Mouse (Mus musculus) hindbrain, embryonic 10.5 days (tissue): Measurements from ENCODE around the gene Hdac1. TPM values are rescaled to one million over a fixed set of nuclear protein-coding genes. Genes with fewer than 3 reads are reported as not detected.

ENCODE experiments used
- DNase-seq: peaks from one replicate; pipeline ENCODE4 v3.0.0-alpha.2; 2017; ENCODE audit warnings: low spot score
- H3K27ac ChIP-seq: fragments of 300-500 bp; sonication (generic); 2 replicates; pipeline ENCODE4 v1.5.1; 2016; ENCODE audit warnings: mild to moderate bottlenecking, moderate library complexity
- H3K27me3 ChIP-seq: fragments of 300-500 bp; sonication (generic); 2 replicates; pipeline ENCODE4 v1.6.1; 2016; ENCODE audit warnings: mild to moderate bottlenecking; ENCODE audit not compliant: poor library complexity, insufficient read depth, severe bottlenecking
- H3K36me3 ChIP-seq: fragments of 300-500 bp; sonication (generic); 2 replicates; pipeline ENCODE4 v1.6.1; 2016; ENCODE audit warnings: mild to moderate bottlenecking, moderate library complexity
- H3K4me1 ChIP-seq: fragments of 300-500 bp; sonication (generic); replicated peaks from 2 replicates; pipeline ENCODE4 v1.6.1; 2016; ENCODE audit warnings: mild to moderate bottlenecking
- H3K4me3 ChIP-seq: fragments of 300-500 bp; sonication (generic); 2 replicates; pipeline ENCODE4 v1.5.1; 2016; ENCODE audit warnings: mild to moderate bottlenecking, moderate library complexity
- H3K9me3 ChIP-seq: fragments of 300-500 bp; sonication (generic); 2 replicates; pipeline ENCODE4 v1.6.1; 2016; ENCODE audit warnings: mild to moderate bottlenecking, moderate library complexity
- WGBS: fragments of 180-500 bp; shearing (Covaris S2); methylation state at CpG from one replicate; pipeline ENCODE4 v1.1.7; 2016; 5-methylcytosine and 5-hydroxymethylcytosine counted together
- polyA plus RNA-seq: library from polyadenylated mRNA; unstranded; fragments of >200 nt; fragmentation: Nextera tagmentation; extraction: Ambion mirVana; gene quantifications from 2 replicates; pipeline ENCODE4 v1.2.1, GENCODE M21; 2016

Gene Hdac1
- polyA plus RNA-seq, 1 experiment from 2014 or later = 241 TPM

GRCm38 (mm10) chr4:129476047-129476446 is 66.5 kb downstream of the Hdac1 start:
- Histone ChIP-seq H3K9me3 (no peaks in the 10 kb centered on the region), H3K4me1 (peaks cover 3% of the 10 kb centered on the region; the same call in 1 of the 2 replicates), H3K27ac (no peak overlapping the region), H3K27me3 (no peaks in the 10 kb centered on the region), H3K4me3 (no peak overlapping the region), H3K36me3 (peaks cover 98% of the 10 kb centered on the region)
- DNase-seq = no peak
- 90% methylated on average over 11 of the region's 11 CpGs for WGBS

Other genes with a start within 250 kb of the Hdac1 start
- gene Rbbp4, start 207.3 kb downstream of the Hdac1 start, polyA plus RNA-seq = 470 and 520 TPM in 2 replicates
- 45.4 and 54.7 TPM in 2 replicates for gene Zbtb8os, start 207.0 kb downstream of the Hdac1 start, polyA plus RNA-seq
- 7.7 and 11.8 TPM in 2 replicates for gene Zbtb8a, start 164.6 kb downstream of the Hdac1 start, polyA plus RNA-seq
- gene Zbtb8b, start 101.9 kb downstream of the Hdac1 start, polyA plus RNA-seq = 1.8 and 2.1 TPM in 2 replicates
- 22.2 and 24.8 TPM in 2 replicates for gene Bsdc1, start 81.1 kb downstream of the Hdac1 start, polyA plus RNA-seq
- not detected in 2 replicates for gene Tssk3, start 51.7 kb downstream of the Hdac1 start, polyA plus RNA-seq
- gene Fam229a, start 51.5 kb downstream of the Hdac1 start, polyA plus RNA-seq = 0.41 TPM in 1 of 2 replicates, not detected in the other
- gene Marcksl1, start 29.1 kb downstream of the Hdac1 start, polyA plus RNA-seq = 1,645 and 2,027 TPM in 2 replicates
- 6.5 and 6.6 TPM in 2 replicates for gene Lck, start 30.9 kb upstream of the Hdac1 start, polyA plus RNA-seq
- gene Fam167b, start 35.8 kb upstream of the Hdac1 start, polyA plus RNA-seq = 0.46 and 1.0 TPM in 2 replicates
- 268 and 293 TPM in 2 replicates for gene Eif3i, start 57.9 kb upstream of the Hdac1 start, polyA plus RNA-seq
- 226 and 229 TPM in 2 replicates for gene Tmem234, start 58.0 kb upstream of the Hdac1 start, polyA plus RNA-seq
- gene Dcdc2b, start 71.5 kb upstream of the Hdac1 start, polyA plus RNA-seq = 0.90 and 1.3 TPM in 2 replicates
- gene Iqcc, start 76.4 kb upstream of the Hdac1 start, polyA plus RNA-seq = 27.7 and 29.1 TPM in 2 replicates
- gene Ccdc28b, start 81.2 kb upstream of the Hdac1 start, polyA plus RNA-seq = 53.2 and 75.0 TPM in 2 replicates
- 90.1 and 108 TPM in 2 replicates for gene Txlna, start 98.4 kb upstream of the Hdac1 start, polyA plus RNA-seq
- gene Kpna6, start 130.1 kb upstream of the Hdac1 start, polyA plus RNA-seq = 14.5 and 16.4 TPM in 2 replicates
- gene Tmem39b, start 154.1 kb upstream of the Hdac1 start, polyA plus RNA-seq = 15.2 and 24.1 TPM in 2 replicates
- 160 and 168 TPM in 2 replicates for gene Khdrbs1, start 199.6 kb upstream of the Hdac1 start, polyA plus RNA-seq